Mouse (Mus musculus): ENCODE measurements around the gene Il10. TPM values are rescaled to one million over a fixed set of nuclear protein-coding genes. Genes with fewer than 3 reads are reported as not detected.

The Il10 gene
- total and polyA plus RNA-seq, 3 experiments, result 236 to 903 (median 389) TPM

- H3K4me3 ChIP-seq (replicated peaks in 1 of 3; ENCODE audit: low read depth in 2 of 3, low read length in 2 of 3, poor library complexity in 1 of 3), result no peak overlapping the region
- H3K9ac ChIP-seq (ENCODE audit: insufficient read depth, low read depth), result peak overlapping the region; percentile 15
- DNase-seq (ENCODE audit: extremely low read depth), result peak; percentile 89
- dilution Hi-C loops (cut with MboI; ENCODE audit: extremely low pct_ligation_motif_present, extremely low pct_unique_long_range_greater_than_20kb, low sequenced_read_pairs), result no loop called here
- H3K27ac ChIP-seq (ENCODE audit: insufficient read depth, low read depth), result peak overlapping the region; percentile 42; the same call in 1 of the 2 replicates
- peaks cover 7% of the 10 kb centered on the region for H3K9me3 ChIP-seq (replicated peaks; ENCODE audit: low read length)
- peak; percentile 93 for TF ChIP-seq EP300 (IDR thresholded peaks at IDR 0.05; ENCODE audit: low read length)
- peak; percentile 53; the same call in 1 of the 2 replicates for TF ChIP-seq E2F4 (IDR thresholded peaks at IDR 0.05; ENCODE audit: insufficient replicate concordance, low read depth, low read length)
- TF ChIP-seq RAD21 (IDR thresholded peaks at IDR 0.05; ENCODE audit: low read depth, low read length), result peak; percentile 6; the same call in 1 of the 2 replicates
- TF ChIP-seq JUND (conservative IDR thresholded peaks at IDR 0.05; ENCODE audit: low read depth, low read length), result peak; percentile 92
- TF ChIP-seq MAX (IDR thresholded peaks at IDR 0.05; ENCODE audit: low read length), result peak; percentile 94
- TF ChIP-seq SIN3A (IDR thresholded peaks at IDR 0.05; ENCODE audit: low read length), result peak; percentile 97
- no peak for TF ChIP-seq CTCF (conservative IDR thresholded peaks at IDR 0.05 in 1 of 2, IDR thresholded peaks at IDR 0.05 in 1 of 2; ENCODE audit: low read depth in 2 of 2, low read length in 2 of 2)
- no peak for TF ChIP-seq UBTF (IDR thresholded peaks at IDR 0.05; ENCODE audit: low read depth, low read length)
- peak; percentile 85 for TF ChIP-seq JUN (IDR thresholded peaks at IDR 0.05; ENCODE audit: insufficient read depth, low read depth, low read length)
- TF ChIP-seq IRF4 (IDR thresholded peaks at IDR 0.05; ENCODE audit: low read depth, low read length), result peak; percentile 98
- TF ChIP-seq MYC (IDR thresholded peaks at IDR 0.05; ENCODE audit: low read depth, low read length), result peak; percentile 95
- TF ChIP-seq GABPA (IDR thresholded peaks at IDR 0.05; ENCODE audit: insufficient replicate concordance, low read depth, low read length), result no peak
- peak; percentile 88 for TF ChIP-seq MXI1 (IDR thresholded peaks at IDR 0.05; ENCODE audit: low read depth, low read length)
- 0 out of 2 replicates have a peak, but pooled peaks have one; percentile 16 for TF ChIP-seq SMC3 (IDR thresholded peaks at IDR 0.05; ENCODE audit: low read depth, low read length)
- TF ChIP-seq USF2 (conservative IDR thresholded peaks at IDR 0.05; ENCODE audit: low read depth, low read length), result no peak
- no peak for TF ChIP-seq ZC3H11A (IDR thresholded peaks at IDR 0.05; ENCODE audit: low read depth, low read length)
- TF ChIP-seq MAFK (IDR thresholded peaks at IDR 0.05; ENCODE audit: insufficient replicate concordance, low read length), result peak; percentile 87
- TF ChIP-seq CHD1 (IDR thresholded peaks at IDR 0.05; ENCODE audit: low read depth, low read length), result peak; percentile 88; the same call in 1 of the 2 replicates
- TF ChIP-seq PAX5 (IDR thresholded peaks at IDR 0.05; ENCODE audit: low read length), result no peak
- TF ChIP-seq USF1 (IDR thresholded peaks at IDR 0.05; ENCODE audit: low read depth, low read length), result peak; percentile 58
- no peak; the same call in 1 of the 2 replicates for TF ChIP-seq NELFE (IDR thresholded peaks at IDR 0.05; ENCODE audit: low read depth, low read length)
- peak; percentile 90 for TF ChIP-seq MEF2A (IDR thresholded peaks at IDR 0.05; ENCODE audit: borderline replicate concordance, low read depth, low read length)
- TF ChIP-seq POLR2A (IDR thresholded peaks at IDR 0.05; ENCODE audit: low read depth, low read length), result peak; percentile 37
- peak; percentile 98 for TF ChIP-seq RCOR1 (conservative IDR thresholded peaks at IDR 0.05; ENCODE audit: low read depth, low read length)
- peak; percentile 90 for TF ChIP-seq TCF12 (IDR thresholded peaks at IDR 0.05; ENCODE audit: low read depth, low read length)
- TF ChIP-seq POLR2AphosphoS2 (IDR thresholded peaks at IDR 0.05; ENCODE audit: low read depth, low read length), result no peak
- TF ChIP-seq ZKSCAN1 (IDR thresholded peaks at IDR 0.05; ENCODE audit: borderline replicate concordance, low read depth, low read length), result no peak
- peak; percentile 69 for TF ChIP-seq ELF1 (IDR thresholded peaks at IDR 0.05; ENCODE audit: low read depth, low read length)
- peak; percentile 100 for TF ChIP-seq ETS1 (conservative IDR thresholded peaks at IDR 0.05; ENCODE audit: low read depth, low read length)
- peak; percentile 68; the same call in 1 of the 2 replicates for TF ChIP-seq ZMIZ1 (IDR thresholded peaks at IDR 0.05; ENCODE audit: low read depth, low read length)
- TF ChIP-seq MAZ (IDR thresholded peaks at IDR 0.05; ENCODE audit: low read depth, low read length), result peak; percentile 84; the same call in 1 of the 2 replicates
- 0 out of 2 replicates have a peak, but pooled peaks have one; percentile 43 for TF ChIP-seq KAT2A (IDR thresholded peaks at IDR 0.05; ENCODE audit: insufficient replicate concordance, low read length)
- 0 out of 2 replicates have a peak, but pooled peaks have one; percentile 36 for TF ChIP-seq HCFC1 (IDR thresholded peaks at IDR 0.05; ENCODE audit: low read depth, low read length)
- peak; percentile 100 for TF ChIP-seq BHLHE40 (IDR thresholded peaks at IDR 0.05; ENCODE audit: low read depth, low read length)
- peak; percentile 64 for TF ChIP-seq ZNF384 (IDR thresholded peaks at IDR 0.05; ENCODE audit: low read depth, low read length)
- no peak for TF ChIP-seq TBP (conservative IDR thresholded peaks at IDR 0.05; ENCODE audit: low read depth, low read length)
- TF ChIP-seq CHD2 (IDR thresholded peaks at IDR 0.05; ENCODE audit: low read length), result peak; percentile 88
- peaks cover 21 to 81% of the 10 kb centered on the region in 2 experiments for H3K4me1 ChIP-seq (ENCODE audit: control insufficient read depth in 1 of 2, insufficient read depth in 2 of 2)
- H3K36me3 ChIP-seq (replicated peaks in 1 of 2; ENCODE audit: control insufficient read depth in 1 of 2, insufficient read depth in 1 of 2, low read length in 1 of 2), result no peaks in the 10 kb centered on the region
- H3K27me3 ChIP-seq (replicated peaks), result no peaks in the 10 kb centered on the region
- H3K4me2 ChIP-seq (ENCODE audit: insufficient read depth, low read depth, poor library complexity, severe bottlenecking), result peak overlapping the region; percentile 53
- H3K79me2 ChIP-seq (replicated peaks; ENCODE audit: control insufficient read depth, extremely low read depth, insufficient read depth, poor library complexity, severe bottlenecking), result no peaks in the 10 kb centered on the region; the same call in 1 of the 2 replicates
- in situ Hi-C loops (cut with MboI; ENCODE audit: low pct_ligation_motif_present, low pct_unique_long_range_greater_than_20kb, low sequenced_read_pairs), result no loop called here
Observed at GRCm38 (mm10) chr1:130993574-130994154, 26.0 kb upstream of the Il10 start.
